Mouse (Mus musculus) gastrocnemius, adult 18-20 months (tissue): ENCODE measurements around the gene Ovol2. TPM values are rescaled to one million over a fixed set of nuclear protein-coding genes. Genes with fewer than 3 reads are reported as not detected.

Experiments
- DNase-seq: peaks from one replicate; pipeline ENCODE4 v3.0.0; 2021; ENCODE audit warnings: low spot score
- total RNA-seq, 2 experiments: library from RNA; stranded (reverse); gene quantifications; 2 replicates each; pipeline ENCODE4 v1.2.3; 2021

Gene Ovol2
- total RNA-seq, 2 experiments from 2014 or later, result not detected

- DNase-seq, result no peak
Measured at GRCm38 (mm10) chr2:144324218-144324617, 7.7 kb downstream of the Ovol2 start.

GRCm38 (mm10) chr2:144311372-144311771, 20.6 kb downstream of the Ovol2 start:
- DNase-seq, result no peak

GRCm38 (mm10) chr2:144310273-144310672, 21.7 kb downstream of the Ovol2 start:
- DNase-seq, result no peak

- no peak for DNase-seq
Measured at GRCm38 (mm10) chr2:144308561-144308960, 23.4 kb downstream of the Ovol2 start.

GRCm38 (mm10) chr2:144305721-144306294, 26.1 kb downstream of the Ovol2 start:
- DNase-seq, result no peak

GRCm38 (mm10) chr2:144301101-144301500, 30.8 kb downstream of the Ovol2 start:
- DNase-seq, result no peak

GRCm38 (mm10) chr2:144299749-144300669, 31.9 kb downstream of the Ovol2 start:
- no peak for DNase-seq

- no peak for DNase-seq
Measured at GRCm38 (mm10) chr2:144295145-144295735, 36.7 kb downstream of the Ovol2 start.

- no peak for DNase-seq
Measured at GRCm38 (mm10) chr2:144291600-144292305, 40.2 kb downstream of the Ovol2 start.

- no peak for DNase-seq
Measured at GRCm38 (mm10) chr2:144290321-144290720, 41.6 kb downstream of the Ovol2 start.

GRCm38 (mm10) chr2:144281417-144281816, 50.5 kb downstream of the Ovol2 start:
- no peak for DNase-seq

GRCm38 (mm10) chr2:144280568-144280967, 51.4 kb downstream of the Ovol2 start:
- no peak for DNase-seq

- DNase-seq, result peak; percentile 47
Measured at GRCm38 (mm10) chr2:144279742-144280141, 52.2 kb downstream of the Ovol2 start.

GRCm38 (mm10) chr2:144276885-144277284, 55.1 kb downstream of the Ovol2 start:
- DNase-seq, result no peak

- DNase-seq, result no peak
Measured at GRCm38 (mm10) chr2:144274741-144275140, 57.2 kb downstream of the Ovol2 start.

GRCm38 (mm10) chr2:144272088-144272487, 59.9 kb downstream of the Ovol2 start:
- no peak for DNase-seq

GRCm38 (mm10) chr2:144270507-144271420, 61.2 kb downstream of the Ovol2 start, which contains the start of the genes Mgme1 and Snx5:
Gene Mgme1, plus strand, starts transcription at chr2:144270663.
Gene Snx5, minus strand, starts transcription at chr2:144270906.
- DNase-seq, result peak; percentile 90

- no peak for DNase-seq
Measured at GRCm38 (mm10) chr2:144269679-144270475, 62.1 kb downstream of the Ovol2 start.

- no peak for DNase-seq
Measured at GRCm38 (mm10) chr2:144269306-144269650, 62.7 kb downstream of the Ovol2 start.
